Mouse (Mus musculus): ENCODE measurements at regions not wholly inside any gene's neighbourhood (a gene's known extent, or its start where the extent isn't known, plus 50 kb on each side); places are given as distances from the start of the nearest gene placed in this dataset.

DNA sequence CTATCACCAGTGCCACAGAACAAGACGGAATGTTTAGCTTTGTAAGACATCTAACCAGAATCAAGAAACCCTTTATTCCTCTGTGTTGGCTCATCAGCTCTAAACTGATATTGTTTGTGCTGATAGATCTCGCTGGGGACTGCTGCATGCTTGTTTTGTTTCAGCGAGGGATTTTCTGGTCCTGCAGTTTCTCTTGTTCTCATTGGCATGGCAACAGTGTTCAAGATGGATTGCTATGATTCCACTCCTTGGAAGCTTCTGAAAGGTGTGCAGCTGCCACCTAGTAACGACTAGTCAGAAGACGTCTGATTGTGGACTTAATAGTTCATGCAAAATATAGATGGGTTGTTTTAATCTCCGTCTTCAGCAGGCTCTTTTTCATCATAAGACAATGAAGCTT is 591.2 kb downstream of the Sorcs1 start:
- peak; percentile 40 for DNase-seq (ENCODE audit: low read depth, low spot score)

DNA sequence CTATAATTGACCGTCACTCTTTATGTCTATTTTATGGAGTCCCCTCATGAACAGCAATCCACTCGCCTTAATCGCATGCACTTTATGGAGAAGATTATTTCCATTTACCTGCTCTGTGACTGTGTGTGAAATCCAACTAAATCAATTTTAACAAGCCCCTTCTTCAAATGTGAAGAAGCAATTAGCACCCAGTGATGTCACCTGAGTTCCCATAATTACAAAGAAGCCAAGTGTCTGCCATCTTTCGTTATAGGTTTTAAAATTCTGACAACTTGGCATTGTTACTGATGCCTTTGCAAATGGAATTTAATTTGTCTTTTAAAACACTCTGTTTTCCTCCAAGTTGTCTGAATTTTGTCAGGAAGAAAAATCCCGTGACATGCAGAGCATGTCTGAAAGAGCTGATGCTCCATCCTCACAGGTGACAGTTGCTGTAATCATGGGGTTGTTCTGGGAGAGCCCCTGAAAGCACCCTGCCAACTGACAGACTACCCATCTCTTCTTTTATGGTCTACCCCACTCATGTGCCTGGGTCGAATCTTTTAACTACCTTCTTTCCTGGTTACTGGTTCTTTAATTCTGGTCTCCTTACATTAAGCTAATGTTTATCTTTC is 600.9 kb downstream of the Sorcs1 start:
- no peak for DNase-seq (ENCODE audit: low read depth, low spot score)

DNA sequence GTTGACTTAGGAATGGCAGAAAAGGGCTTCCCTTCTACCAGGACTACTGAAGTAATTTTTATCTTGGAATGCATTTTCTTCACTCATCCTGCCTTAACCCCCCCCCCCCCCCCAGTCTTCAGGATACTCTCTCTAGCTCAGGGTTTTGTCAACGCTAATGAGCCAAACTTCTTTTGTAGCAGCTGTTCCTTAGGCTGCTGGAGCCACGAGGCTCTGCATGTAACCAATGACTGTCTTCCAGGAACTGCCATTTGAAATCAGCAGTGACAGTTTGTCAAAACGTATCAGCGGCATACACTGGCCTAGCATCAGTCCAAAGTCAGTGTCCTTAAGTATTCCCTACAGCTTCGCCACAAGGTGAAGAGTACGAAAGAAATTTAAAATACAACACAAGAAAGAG is 618.0 kb downstream of the Sorcs1 start:
- peak; percentile 30 for DNase-seq (ENCODE audit: low read depth, low spot score)

DNA sequence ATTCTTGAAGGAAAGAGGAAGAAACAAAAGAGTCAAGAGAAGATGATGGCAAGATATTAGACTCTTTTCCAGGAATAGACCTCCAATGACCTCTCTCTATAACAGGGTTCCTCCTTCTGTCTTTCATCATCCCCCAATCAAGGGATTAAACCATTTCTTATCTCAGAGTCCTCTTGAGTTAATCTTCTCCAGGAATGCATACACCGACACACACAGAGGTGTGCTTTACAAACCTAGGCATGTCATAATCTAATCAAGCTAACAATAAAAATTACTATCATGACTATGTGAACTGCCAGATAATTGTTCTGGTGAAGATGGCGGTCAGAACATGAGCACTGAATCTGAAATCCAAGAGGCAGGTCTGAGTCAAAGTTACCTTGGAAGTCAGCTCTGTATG is 625.5 kb downstream of the Sorcs1 start:
- no peak for DNase-seq (ENCODE audit: low read depth, low spot score)

DNA sequence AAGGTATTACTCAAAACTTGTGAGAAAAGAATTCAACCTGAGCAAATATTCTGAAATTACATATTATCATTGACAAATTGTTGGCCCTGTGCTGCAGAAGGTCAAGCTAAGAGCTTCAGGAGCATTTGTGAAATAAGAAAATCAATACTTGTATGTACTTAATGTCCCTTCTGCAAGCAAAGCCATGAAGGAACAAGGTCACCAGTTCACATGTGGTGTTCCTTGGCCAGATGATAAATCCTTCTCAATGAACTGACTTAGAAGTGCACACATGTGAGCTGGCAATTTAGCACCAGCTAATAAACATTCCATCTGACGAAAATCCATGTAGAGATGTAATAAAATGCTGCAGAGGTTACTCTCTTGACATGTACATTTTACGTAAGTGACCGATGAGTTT is 632.7 kb downstream of the Sorcs1 start:
- DNase-seq (ENCODE audit: low read depth, low spot score): no peak

DNA sequence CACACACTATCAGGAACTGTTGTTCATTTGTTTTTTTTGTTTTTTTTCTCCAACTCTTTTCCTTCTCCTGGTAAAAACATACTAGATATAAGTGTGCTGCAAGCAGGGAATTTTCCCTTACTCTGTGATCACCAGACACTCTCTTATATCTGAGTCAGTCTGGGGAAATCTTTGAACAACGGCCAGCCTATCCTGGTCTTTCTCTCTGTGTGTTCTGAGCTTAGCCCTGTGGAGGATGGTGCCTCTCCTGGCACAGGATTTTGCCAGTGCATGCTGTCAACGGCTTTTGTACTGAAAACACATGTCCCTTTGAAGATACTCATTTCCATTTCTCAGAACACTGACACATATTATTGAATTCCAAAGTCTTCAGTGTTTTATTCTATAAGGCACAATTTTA is 664.8 kb downstream of the Sorcs1 start:
- DNase-seq (ENCODE audit: low read depth, low spot score): peak; percentile 30

DNA sequence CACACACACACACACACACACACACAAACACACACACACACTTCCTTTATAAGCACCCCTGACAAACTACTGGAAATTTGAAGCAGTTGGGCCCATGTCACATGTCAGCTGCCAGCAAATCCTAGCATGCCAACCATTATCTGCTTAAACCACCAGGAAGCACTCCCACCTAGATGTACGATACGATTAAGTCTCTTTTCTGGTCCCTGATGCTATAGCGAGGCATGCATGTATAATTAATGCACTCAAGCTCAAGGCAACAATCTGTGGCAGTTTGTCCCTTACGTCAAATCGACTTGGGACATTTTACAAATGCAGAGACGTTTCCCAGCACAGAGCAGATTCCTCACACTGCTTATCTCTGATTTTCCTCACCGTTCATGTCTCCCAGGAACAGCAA is 673.2 kb downstream of the Sorcs1 start:
- no peak for DNase-seq (ENCODE audit: low read depth, low spot score)

DNA sequence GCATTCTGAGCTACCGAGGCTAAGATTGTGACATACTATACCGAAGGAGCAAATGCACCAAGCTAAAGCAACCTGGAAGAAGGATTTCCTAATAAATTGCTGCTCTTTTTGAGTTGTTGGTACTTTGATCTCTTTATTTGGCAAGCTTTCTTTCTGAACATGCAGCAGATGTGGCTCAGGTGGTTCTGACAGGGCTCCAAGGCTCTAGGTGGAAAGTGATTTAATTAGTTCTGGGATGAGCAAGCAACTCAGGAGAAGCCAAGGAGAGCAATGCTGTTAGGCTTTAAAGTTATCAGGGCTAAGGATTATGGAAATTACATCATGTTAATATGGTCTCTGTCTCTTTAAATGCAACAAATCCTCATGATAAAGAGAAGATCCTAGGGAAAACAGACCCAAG is 692.6 kb downstream of the Sorcs1 start:
- no peak for DNase-seq (ENCODE audit: low read depth, low spot score)

DNA sequence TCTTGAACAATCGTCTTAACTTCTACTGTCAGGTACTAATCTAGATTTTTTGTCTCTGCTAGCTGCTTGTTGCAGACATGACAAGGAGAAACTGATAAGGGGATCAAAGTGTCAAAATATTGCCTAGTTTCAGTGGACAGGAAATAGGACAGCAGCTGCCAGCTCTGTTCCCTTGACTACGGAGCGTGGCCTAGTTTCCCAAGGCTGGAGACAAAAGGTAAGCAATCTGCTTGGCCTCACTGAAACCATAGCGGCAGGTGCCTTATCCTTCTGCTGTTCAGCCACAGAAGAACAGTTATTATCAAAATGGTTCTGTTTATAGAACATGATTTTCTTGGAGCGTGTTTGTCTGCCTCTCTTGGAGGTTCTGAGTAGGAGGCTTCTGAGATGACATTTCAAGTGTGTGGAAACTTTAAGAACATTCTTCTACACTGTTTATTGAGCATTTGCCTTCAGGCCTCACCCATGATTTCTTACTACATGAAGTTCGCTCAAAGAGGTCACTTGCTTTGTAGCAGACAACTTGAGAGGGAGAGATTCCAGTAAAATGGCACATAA is 712.1 kb downstream of the Sorcs1 start:
- DNase-seq (ENCODE audit: low read depth, low spot score): no peak

DNA sequence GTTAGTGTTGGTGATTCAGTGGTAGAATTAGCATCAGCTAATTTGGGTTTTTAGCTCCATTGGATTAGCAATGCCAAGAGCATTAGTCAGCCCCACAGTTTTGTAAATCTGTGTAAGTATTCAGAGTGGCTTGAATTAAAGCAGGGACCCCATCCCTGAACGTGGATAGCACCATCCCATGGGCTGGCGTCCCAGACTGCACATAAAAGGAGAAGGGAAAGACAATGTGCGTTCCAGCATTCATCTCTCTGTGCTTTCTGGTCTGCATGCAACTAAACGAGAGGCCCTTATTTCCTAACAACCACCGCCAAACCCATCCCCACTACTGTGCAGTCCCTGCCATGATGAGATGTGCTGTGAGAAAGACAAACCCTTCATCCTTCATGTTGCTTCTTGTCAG is 713.8 kb downstream of the Sorcs1 start:
- no peak for DNase-seq (ENCODE audit: low read depth, low spot score)

DNA sequence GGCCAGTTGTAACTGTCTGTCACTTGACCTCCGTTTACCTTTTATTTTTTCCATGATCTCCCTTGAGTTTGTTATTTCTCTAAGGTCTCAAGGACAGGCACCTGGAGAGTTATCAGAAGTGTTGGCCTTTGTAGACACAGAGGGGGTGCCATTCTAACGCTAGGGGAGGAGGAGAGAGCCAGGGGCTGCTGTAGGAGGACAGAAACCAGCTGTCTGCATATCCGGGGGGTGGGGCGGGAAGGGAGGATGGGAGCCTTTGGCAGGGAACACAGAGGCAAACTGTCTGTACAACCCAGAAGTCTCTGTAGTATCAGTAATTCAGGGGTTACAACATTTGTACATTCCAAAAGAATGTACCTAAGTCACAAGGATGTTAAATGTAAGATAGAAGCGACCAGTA is 719.9 kb downstream of the Sorcs1 start:
- no peak for DNase-seq (ENCODE audit: low read depth, low spot score)

DNA sequence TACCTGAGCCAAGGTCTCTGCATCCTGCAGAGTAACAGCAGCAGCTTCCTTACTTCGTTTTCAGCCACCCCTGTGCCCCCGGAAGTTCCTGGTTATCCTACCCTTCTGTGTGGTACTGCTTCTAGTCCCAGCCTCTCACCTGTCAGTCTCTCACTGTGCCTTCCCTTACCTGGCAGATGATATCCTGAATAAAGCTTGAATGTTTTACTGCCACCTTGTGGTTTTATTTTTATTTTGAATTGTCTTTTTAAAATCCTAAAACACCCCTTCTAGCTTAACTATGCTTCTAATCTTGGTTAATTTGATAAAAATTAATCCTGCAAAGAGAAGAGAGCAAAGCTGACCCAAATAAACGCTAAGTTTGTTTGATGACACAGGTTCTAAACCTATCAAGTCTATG is 747.2 kb downstream of the Sorcs1 start:
- no peak for DNase-seq (ENCODE audit: low read depth, low spot score)

DNA sequence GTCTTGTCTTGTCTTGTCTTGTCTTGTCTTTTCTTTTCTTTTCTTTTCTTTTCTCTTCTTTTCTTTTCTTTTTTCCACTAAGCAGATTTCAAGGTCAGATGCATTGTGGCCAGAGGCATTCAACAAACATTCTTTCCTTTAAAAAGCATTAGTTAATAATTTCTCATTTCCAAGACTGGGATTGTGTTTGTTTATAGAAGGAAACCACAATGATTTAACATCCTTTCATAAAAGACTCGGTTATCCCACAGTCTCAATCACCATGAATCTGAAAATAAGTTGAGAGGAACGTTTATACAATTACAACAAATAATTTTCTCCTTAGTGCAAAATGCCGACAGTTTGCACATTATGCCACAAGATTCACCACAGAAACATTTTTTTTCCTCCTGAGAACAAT is 766.7 kb downstream of the Sorcs1 start:
- DNase-seq (ENCODE audit: low read depth, low spot score): no peak

DNA sequence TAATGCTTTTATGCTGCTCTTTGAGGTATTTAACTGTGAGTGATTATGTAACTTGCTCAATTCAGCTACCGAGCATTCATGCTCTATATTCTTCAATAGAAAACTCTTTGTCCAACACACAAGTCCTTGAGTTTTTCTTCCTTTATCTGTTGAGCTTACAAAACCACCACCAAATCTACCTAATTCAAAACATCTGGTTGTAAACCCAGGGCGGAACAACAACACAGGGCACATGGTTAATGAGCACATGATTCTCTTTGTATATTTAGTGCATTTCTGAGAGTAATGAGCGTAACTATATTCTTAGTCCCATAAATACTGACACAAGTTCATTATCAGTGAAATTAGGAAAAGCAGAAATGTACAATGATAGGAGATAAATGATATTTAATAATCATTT is 798.2 kb downstream of the Sorcs1 start:
- no peak for DNase-seq (ENCODE audit: low read depth, low spot score)

DNA sequence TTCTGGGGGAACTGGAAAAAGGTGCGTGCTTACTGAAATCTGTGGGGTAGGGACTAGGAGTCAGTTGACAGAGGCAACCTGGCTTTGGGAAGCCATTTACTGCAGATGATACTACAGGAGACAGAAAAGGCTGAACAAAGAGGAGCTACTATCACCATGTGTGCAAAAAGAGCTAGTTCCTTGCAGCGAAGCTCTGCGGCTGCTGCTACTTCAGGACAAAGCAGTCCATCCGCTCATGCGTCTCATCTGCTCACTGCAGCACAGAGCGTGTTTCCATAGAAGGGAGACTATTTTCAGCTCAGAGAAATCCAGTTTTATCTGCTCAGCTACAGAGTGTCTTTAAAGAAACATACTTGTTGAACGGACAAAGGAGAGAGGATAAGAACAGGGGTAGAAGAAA is 817.7 kb downstream of the Sorcs1 start:
- no peak for DNase-seq (ENCODE audit: low read depth, low spot score)

DNA sequence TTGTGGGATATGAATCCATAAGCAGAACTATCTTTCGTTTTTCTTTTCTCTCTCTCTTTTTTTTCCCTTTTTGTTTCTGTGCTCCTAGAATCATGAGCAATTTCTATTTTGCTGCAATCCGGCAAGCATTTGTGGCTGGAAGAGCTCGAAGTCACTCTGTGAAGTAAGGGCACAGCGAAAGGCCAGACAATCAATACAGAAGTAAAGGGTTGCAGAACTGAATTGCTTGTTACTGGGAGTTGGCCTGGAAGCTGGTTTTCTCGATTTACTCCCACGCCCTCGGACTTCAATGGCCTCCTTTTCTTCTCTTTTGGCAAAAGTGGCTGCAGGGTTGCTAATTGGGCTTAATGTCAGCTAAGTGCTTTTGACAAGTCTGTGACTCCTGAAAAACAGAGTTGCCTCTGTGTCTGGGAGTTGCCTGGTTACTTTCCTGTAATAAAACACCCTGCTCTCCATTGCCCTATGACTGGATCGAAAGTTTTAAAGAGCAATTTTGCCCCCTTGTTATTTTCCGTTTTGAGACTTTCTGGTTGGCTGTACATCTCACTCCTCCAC is 822.9 kb downstream of the Sorcs1 start:
- no peak for DNase-seq (ENCODE audit: low read depth, low spot score)

DNA sequence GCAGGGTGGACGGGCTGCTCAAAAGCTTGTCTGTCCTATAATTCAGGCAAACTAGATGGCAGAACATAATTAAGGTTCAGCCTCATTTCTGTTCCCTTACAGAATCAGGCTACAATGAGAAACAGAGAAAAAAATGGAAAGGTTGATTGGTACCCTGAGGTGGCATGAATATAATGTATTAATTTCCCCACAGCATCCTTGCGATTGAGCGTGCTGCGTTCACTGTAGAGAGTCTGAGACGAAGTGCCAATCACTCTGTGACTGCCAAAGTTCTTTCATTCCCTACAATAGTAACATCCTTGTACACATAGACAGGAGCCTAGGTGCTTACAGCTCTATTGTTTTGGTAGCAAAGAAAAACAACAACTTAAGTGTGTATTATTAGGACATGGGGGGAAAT is 836.5 kb downstream of the Sorcs1 start:
- no peak for DNase-seq (ENCODE audit: low read depth, low spot score)

DNA sequence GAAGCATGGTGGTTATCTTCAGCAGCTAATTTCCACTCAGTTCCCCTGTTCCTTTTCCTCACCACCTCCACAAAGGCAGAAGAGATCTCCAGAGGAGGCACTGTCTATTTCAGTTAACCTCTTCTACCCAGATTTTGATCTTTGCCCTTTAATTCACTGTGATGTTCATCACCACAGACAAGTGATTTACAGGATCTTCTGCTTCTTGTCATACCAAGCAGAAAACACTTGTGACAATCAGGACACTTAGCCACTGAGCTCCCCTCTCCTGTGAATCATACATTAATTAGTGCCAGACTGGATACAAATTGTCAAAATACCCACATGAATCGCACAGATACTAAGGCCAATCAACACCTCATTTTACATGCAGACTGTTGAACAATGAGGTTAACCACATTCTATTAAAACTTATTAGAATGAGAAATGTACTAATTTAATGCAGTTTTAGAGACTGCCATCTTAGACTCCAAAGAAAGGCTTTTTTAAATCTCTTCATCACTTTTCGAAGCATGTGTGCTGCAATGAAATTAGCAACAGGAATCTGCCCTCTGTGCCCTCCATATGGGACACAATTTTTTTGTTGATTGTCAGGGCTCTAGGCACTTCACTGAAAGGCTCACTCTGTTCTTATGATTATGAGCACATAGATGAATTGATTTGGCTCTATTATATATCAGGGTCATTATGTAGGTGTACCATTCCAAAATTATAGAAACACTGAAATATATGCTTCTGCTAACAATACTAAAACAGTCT is 839.1 kb downstream of the Sorcs1 start:
- no peak for DNase-seq (ENCODE audit: low read depth, low spot score)

DNA sequence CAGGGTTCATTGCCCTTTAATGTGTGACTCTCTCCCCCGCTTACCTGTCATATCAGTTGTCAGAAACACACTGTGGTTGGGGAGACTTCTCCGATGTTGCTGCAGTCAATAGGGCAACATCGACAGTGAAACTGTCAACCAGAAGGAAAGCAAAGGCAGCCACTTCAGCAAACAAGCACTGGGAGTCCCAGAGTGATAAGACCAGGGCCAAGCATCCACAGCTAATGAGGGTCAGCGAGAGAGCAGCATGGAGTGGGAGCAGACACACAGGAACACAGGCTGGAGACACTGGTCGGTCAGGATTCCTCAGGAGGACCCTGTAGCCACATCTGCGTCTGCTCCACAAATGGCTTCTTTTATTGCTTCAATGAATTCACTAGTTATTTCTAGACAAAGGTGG is 847.5 kb downstream of the Sorcs1 start:
- no peak for DNase-seq (ENCODE audit: low read depth, low spot score)

DNA sequence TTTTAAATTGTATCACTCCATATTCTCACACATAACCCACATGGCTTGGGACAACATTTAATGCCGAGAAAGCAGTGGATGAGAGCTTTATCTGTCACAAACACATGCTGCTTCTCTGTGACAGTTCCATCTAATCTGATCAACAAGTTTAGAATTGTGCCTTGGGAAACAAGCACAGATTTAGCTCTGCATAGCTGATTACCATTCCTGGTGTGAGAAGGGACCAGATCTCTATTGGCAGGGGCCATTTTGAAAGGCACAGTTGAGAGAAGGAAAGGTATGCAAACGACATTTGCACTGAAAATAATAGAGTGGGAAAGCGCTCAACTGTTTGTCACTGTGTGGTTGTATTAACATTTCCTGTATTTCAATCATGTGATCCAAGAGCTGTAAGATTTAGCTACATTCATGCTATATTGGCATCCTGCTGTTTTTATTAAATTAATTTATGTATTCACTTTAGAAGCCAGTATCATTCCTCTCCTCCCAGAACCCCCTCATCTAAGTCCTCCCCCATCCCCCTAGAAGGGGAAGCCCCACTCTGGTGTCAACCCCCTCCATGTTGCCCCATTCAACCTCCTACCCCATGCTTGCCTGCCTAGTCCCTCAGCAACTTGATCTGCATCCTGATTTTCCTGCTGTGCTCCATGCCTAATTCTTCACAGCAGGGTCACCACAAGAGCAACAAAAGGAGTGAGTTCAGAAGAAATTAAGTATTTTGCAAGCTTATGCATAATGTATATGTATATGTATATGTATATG is 872.6 kb downstream of the Sorcs1 start:
- no peak for DNase-seq (ENCODE audit: low read depth, low spot score)
